Comparison of ENCODE assay signal across 8 mouse cellular contexts in genomic region chr12:106115070-106115891, GRCm38 (mm10).
DNase-seq lines count a peak whose midpoint lies in the region; ATAC-seq and TF ChIP-seq lines count a peak whose summit lies in the region.
"Had no signal": no experiment of that assay in that cellular context is flagged by ENCODE, and none has a peak within 500 bp of the region (broad histone marks: within the 10 kb centered on the region; RNA-seq: fewer than 3 reads in every experiment).

No protein-coding gene starts in this region.

- no peak overlapping the region for H3K4me2 ChIP-seq in midbrain, postnatal 0 days (ENCODE audit: low read depth, low read length, poor library complexity, severe bottlenecking)
- no peak overlapping the region for H3K4me2 ChIP-seq in midbrain, embryonic 16.5 days (ENCODE audit: low read length)
- H3K4me2 ChIP-seq in neural tube, embryonic 13.5 days = no peak overlapping the region

- H3K4me1 ChIP-seq in midbrain, postnatal 0 days (ENCODE audit: insufficient read depth, low read length) = 0 out of 2 replicates have a peak, but pooled peaks cover 4% of the 10 kb centered on the region
- H3K4me1 ChIP-seq in midbrain, embryonic 16.5 days (ENCODE audit: control insufficient read depth, insufficient read depth, low read length) = peaks cover 6% of the 10 kb centered on the region; the same call in 1 of the 2 replicates
- H3K4me1 ChIP-seq in neural tube, embryonic 13.5 days (replicated peaks) = peaks cover 31% of the 10 kb centered on the region

- no peak overlapping the region for H3K4me3 ChIP-seq in midbrain, postnatal 0 days (ENCODE audit: low read depth, low read length)
- no peak overlapping the region for H3K4me3 ChIP-seq in midbrain, embryonic 16.5 days (ENCODE audit: low read depth, low read length)
- no peak overlapping the region for H3K4me3 ChIP-seq in neural tube, embryonic 13.5 days

- no peak for TF ChIP-seq CTCF in midbrain, postnatal 0 days (IDR thresholded peaks at IDR 0.05)
- no peak for TF ChIP-seq CTCF in brain, embryonic 14.5 days (IDR thresholded peaks at IDR 0.05; ENCODE audit: borderline replicate concordance, extremely low read depth, insufficient read depth, insufficient read length)

- H3K9ac ChIP-seq in midbrain, postnatal 0 days (replicated peaks; ENCODE audit: low read length, poor library complexity, severe bottlenecking) = no peak overlapping the region
- no peak overlapping the region for H3K9ac ChIP-seq in midbrain, embryonic 16.5 days (ENCODE audit: low read depth, low read length)
- H3K9ac ChIP-seq in neural tube, embryonic 13.5 days = no peak overlapping the region
- H3K9ac ChIP-seq: liver, embryonic 14.5 days had no signal

- no peaks in the 10 kb centered on the region for H3K27me3 ChIP-seq in midbrain, postnatal 0 days (ENCODE audit: insufficient read depth, low read length)
- no peaks in the 10 kb centered on the region for H3K27me3 ChIP-seq in midbrain, embryonic 16.5 days (ENCODE audit: control insufficient read depth, insufficient read depth, low read depth, low read length)
- H3K27me3 ChIP-seq in neural tube, embryonic 13.5 days = no peaks in the 10 kb centered on the region

- no peak for TF ChIP-seq POLR2A in brain, embryonic 14.5 days (IDR thresholded peaks at IDR 0.05; ENCODE audit: borderline replicate concordance, extremely low read depth, insufficient read depth, insufficient read length, poor library complexity, severe bottlenecking)

- H3K9me3 ChIP-seq in midbrain, postnatal 0 days (ENCODE audit: low read length) = no peaks in the 10 kb centered on the region
- no peaks in the 10 kb centered on the region for H3K9me3 ChIP-seq in midbrain, embryonic 16.5 days (replicated peaks; ENCODE audit: control insufficient read depth, low read length, poor library complexity, severe bottlenecking)
- no peaks in the 10 kb centered on the region for H3K9me3 ChIP-seq in neural tube, embryonic 13.5 days

- no peaks in the 10 kb centered on the region for H3K36me3 ChIP-seq in midbrain, postnatal 0 days (ENCODE audit: insufficient read depth, low read length)
- H3K36me3 ChIP-seq in midbrain, embryonic 16.5 days (ENCODE audit: control insufficient read depth, insufficient read depth, low read length) = no peaks in the 10 kb centered on the region
- H3K36me3 ChIP-seq in neural tube, embryonic 13.5 days = no peaks in the 10 kb centered on the region

- ATAC-seq in midbrain, postnatal 0 days (ENCODE audit: low FRiP score) = no peak
- no peak for ATAC-seq in midbrain, embryonic 16.5 days
- peak; percentile 36; the same call in 1 of the 2 replicates for ATAC-seq in neural tube, embryonic 13.5 days (ENCODE audit: low read depth)
- no peak for ATAC-seq in granulocyte monocyte progenitor cell, adult 5-6 weeks (replicated peaks; ENCODE audit: poor library complexity, severe bottlenecking)

- peak; percentile 57 for DNase-seq in midbrain, postnatal 0 days (ENCODE audit: low spot score)
- DNase-seq in brain, embryonic 14.5 days (ENCODE audit: low read depth) = peak; percentile 46
- peak; percentile 61 for DNase-seq in hindlimb bud, embryonic 11.5 days (ENCODE audit: extremely low spot score, low read depth, low spot score)
- no peak for DNase-seq in spleen, postnatal 36 days (ENCODE audit: low spot score in 2 of 2)

- 55% methylated on average over 6 of the region's 6 CpGs for WGBS in midbrain, postnatal 0 days
- WGBS in midbrain, embryonic 16.5 days = 44% methylated on average over 6 of the region's 6 CpGs
- 6% methylated on average over 6 of the region's 6 CpGs for WGBS in neural tube, embryonic 13.5 days

- no peak overlapping the region for H3K27ac ChIP-seq in midbrain, postnatal 0 days (ENCODE audit: low read depth, low read length)
- H3K27ac ChIP-seq in midbrain, embryonic 16.5 days (ENCODE audit: low read length) = no peak overlapping the region
- H3K27ac ChIP-seq in neural tube, embryonic 13.5 days (replicated peaks) = 0 out of 2 replicates have a peak overlapping the region, but pooled peaks have one; percentile 72
- H3K27ac ChIP-seq: liver, embryonic 14.5 days had no signal

Comparison
In these comparisons a context has a peak if more than half of its experiments do, and no peak if none do; other contexts are left out.
1. DNase-seq: peak in midbrain, postnatal 0 days (single experiment), brain, embryonic 14.5 days (single experiment) and hindlimb bud, embryonic 11.5 days (single experiment); none in spleen, postnatal 36 days (0 of 2).